Mouse (Mus musculus) MEL (cell line): ENCODE measurements around the gene Ncbp2. TPM values are rescaled to one million over a fixed set of nuclear protein-coding genes. Genes with fewer than 3 reads are reported as not detected.

Experiments
- DNase-seq: peaks from one replicate; pipeline ENCODE4 v3.0.0; 2011; ENCODE audit warnings: low read depth, low spot score
- H3K27ac ChIP-seq: 2 replicates; pipeline ENCODE4 v1.5.1; 2012; ENCODE audit warnings: low read depth, mild to moderate bottlenecking, control low read depth, low read length, moderate library complexity; ENCODE audit not compliant: control insufficient read depth
- H3K27me3 ChIP-seq, 2 experiments: fragments of 150-350 bp in 1 of 2; sonication (generic) in 1 of 2; 2 replicates each; pipeline ENCODE4 v1.6.1; 2012; ENCODE audit warnings: low read length in 2 of 2, mild to moderate bottlenecking in 2 of 2, improper control_type of control experiment in 1 of 2, moderate library complexity in 1 of 2; ENCODE audit not compliant: insufficient read depth in 2 of 2, control insufficient read depth in 1 of 2
- H3K36me3 ChIP-seq, 2 experiments: 2 replicates each; pipeline ENCODE4 v1.6.1; 2012 to 2014; ENCODE audit warnings: low read length in 2 of 2, improper control_type of control experiment in 1 of 2, inconsistent platforms in 1 of 2, mild to moderate bottlenecking in 1 of 2; ENCODE audit not compliant: insufficient read depth in 2 of 2, control insufficient read depth in 1 of 2
- H3K4me1 ChIP-seq, 2 experiments: fragments of 150-350 bp in 1 of 2; sonication (generic) in 1 of 2; 2 replicates each; pipeline ENCODE4 v1.6.1; 2012; ENCODE audit warnings: low read length in 2 of 2, improper control_type of control experiment in 1 of 2, mild to moderate bottlenecking in 1 of 2; ENCODE audit not compliant: insufficient read depth in 2 of 2, control insufficient read depth in 1 of 2
- H3K4me3 ChIP-seq, 2 experiments: fragments of 150-350 bp in 1 of 2; sonication (generic) in 1 of 2; 2 replicates each; pipeline ENCODE4 v1.5.1; 2012; ENCODE audit warnings: low read depth in 2 of 2, low read length in 2 of 2, mild to moderate bottlenecking in 2 of 2, moderate library complexity in 2 of 2, control low read depth in 1 of 2, improper control_type of control experiment in 1 of 2; ENCODE audit not compliant: control insufficient read depth in 1 of 2, insufficient read depth in 1 of 2
- H3K79me2 ChIP-seq: 2 replicates; pipeline ENCODE4 v1.6.1; 2012; ENCODE audit warnings: mild to moderate bottlenecking, low read length, moderate library complexity; ENCODE audit not compliant: control insufficient read depth, poor library complexity, insufficient read depth
- H3K9ac ChIP-seq: 2 replicates; pipeline ENCODE4 v1.6.1; 2012; ENCODE audit warnings: low read depth, mild to moderate bottlenecking, control low read depth, low read length, moderate library complexity; ENCODE audit not compliant: control insufficient read depth, poor library complexity, severe bottlenecking
- H3K9me3 ChIP-seq: fragments of 150-350 bp; sonication (generic); replicated peaks from 2 replicates; pipeline ENCODE4 v1.6.1; 2012; ENCODE audit warnings: mild to moderate bottlenecking, low read length, improper control_type of control experiment, moderate library complexity; ENCODE audit not compliant: insufficient read depth
- CHD1 ChIP-seq: IDR thresholded peaks from 2 replicates; pipeline ENCODE4 v1.6.1; 2012; ENCODE audit warnings: low read depth, mild to moderate bottlenecking, inconsistent platforms, low read length, improper control_type of control experiment
- ELF1 ChIP-seq: IDR thresholded peaks from 2 replicates; pipeline ENCODE4 v1.6.1; 2014; ENCODE audit warnings: low read depth, mild to moderate bottlenecking, inconsistent platforms, low read length, improper control_type of control experiment, moderate library complexity
- EP300 ChIP-seq, 2 experiments: IDR thresholded peaks; 2 replicates each; pipeline ENCODE4 v1.6.1; 2011; ENCODE audit warnings: improper control_type of control experiment in 2 of 2, low read length in 2 of 2, low read depth in 1 of 2, mild to moderate bottlenecking in 1 of 2
- ETS1 ChIP-seq: IDR thresholded peaks from 2 replicates; pipeline ENCODE4 v1.6.1; 2012; ENCODE audit warnings: low read depth, mild to moderate bottlenecking, inconsistent platforms, low read length, improper control_type of control experiment, moderate library complexity
- GABPA ChIP-seq: IDR thresholded peaks from 2 replicates; pipeline ENCODE4 v1.6.1; 2012; ENCODE audit warnings: low read depth, mild to moderate bottlenecking, inconsistent platforms, low read length, improper control_type of control experiment, moderate library complexity
- JUND ChIP-seq: IDR thresholded peaks from 2 replicates; pipeline ENCODE4 v1.6.1; 2011; ENCODE audit warnings: low read depth, mild to moderate bottlenecking, improper control_type of control experiment, low read length
- MAFK ChIP-seq: IDR thresholded peaks from 2 replicates; pipeline ENCODE4 v1.6.1; 2011; ENCODE audit warnings: low read depth, mild to moderate bottlenecking, low read length, improper control_type of control experiment, borderline replicate concordance
- MAX ChIP-seq: IDR thresholded peaks from 2 replicates; pipeline ENCODE4 v1.6.1; 2011; ENCODE audit warnings: low read length, improper control_type of control experiment
- MYB ChIP-seq: IDR thresholded peaks from 2 replicates; pipeline ENCODE4 v1.6.1; 2011; ENCODE audit warnings: mild to moderate bottlenecking, low read depth, low read length, improper control_type of control experiment
- MYC ChIP-seq: IDR thresholded peaks from 2 replicates; pipeline ENCODE4 v1.6.1; 2011; ENCODE audit warnings: low read depth, mild to moderate bottlenecking, low read length, improper control_type of control experiment, moderate library complexity
- NRF1 ChIP-seq: IDR thresholded peaks from 2 replicates; pipeline ENCODE4 v1.6.1; 2014; ENCODE audit warnings: low read depth, mild to moderate bottlenecking, inconsistent platforms, low read length, improper control_type of control experiment, moderate library complexity; ENCODE audit not compliant: poor library complexity, insufficient read depth, severe bottlenecking
- POLR2A ChIP-seq, 2 experiments: IDR thresholded peaks; 2 replicates each; pipeline ENCODE4 v1.6.1; 2011 to 2012; ENCODE audit warnings: low read length in 2 of 2, mild to moderate bottlenecking in 2 of 2, control low read depth in 1 of 2, improper control_type of control experiment in 1 of 2, low read depth in 1 of 2, moderate library complexity in 1 of 2; ENCODE audit not compliant: control insufficient read depth in 1 of 2, insufficient read depth in 1 of 2, poor library complexity in 1 of 2
- RCOR1 ChIP-seq: IDR thresholded peaks from 2 replicates; pipeline ENCODE4 v1.6.1; 2012; ENCODE audit warnings: low read depth, mild to moderate bottlenecking, inconsistent platforms, low read length, improper control_type of control experiment
- TAL1 ChIP-seq: IDR thresholded peaks from 2 replicates; pipeline ENCODE4 v1.6.1; 2012; ENCODE audit warnings: mild to moderate bottlenecking, inconsistent platforms, low read length, moderate library complexity, mixed read lengths
- TCF12 ChIP-seq: IDR thresholded peaks from 2 replicates; pipeline ENCODE4 v1.6.1; 2014; ENCODE audit warnings: low read depth, mild to moderate bottlenecking, inconsistent platforms, low read length, improper control_type of control experiment, moderate library complexity
- USF1 ChIP-seq: IDR thresholded peaks from 2 replicates; pipeline ENCODE4 v1.6.1; 2014; ENCODE audit warnings: low read depth, mild to moderate bottlenecking, inconsistent platforms, low read length, improper control_type of control experiment, moderate library complexity
- USF2 ChIP-seq, 2 experiments: IDR thresholded peaks; 2 replicates each; pipeline ENCODE4 v1.6.1; 2011 to 2012; ENCODE audit warnings: improper control_type of control experiment in 2 of 2, low read length in 2 of 2, borderline replicate concordance in 1 of 2, inconsistent platforms in 1 of 2, low read depth in 1 of 2, mild to moderate bottlenecking in 1 of 2; ENCODE audit not compliant: insufficient read depth in 1 of 2
- ZKSCAN1 ChIP-seq: IDR thresholded peaks from 2 replicates; pipeline ENCODE4 v1.6.1; 2012; ENCODE audit warnings: low read depth, mild to moderate bottlenecking, inconsistent platforms, low read length, improper control_type of control experiment, moderate library complexity
- ZMIZ1 ChIP-seq: IDR thresholded peaks from 2 replicates; pipeline ENCODE4 v1.6.1; 2012; ENCODE audit warnings: low read depth, mild to moderate bottlenecking, inconsistent platforms, low read length, improper control_type of control experiment, moderate library complexity
- polyA plus RNA-seq, 2 experiments: library from polyadenylated mRNA; stranded (reverse) in 1 of 2; unstranded in 1 of 2; fragments of >175 nt in 1 of 2; fragments of >200 nt in 1 of 2; gene quantifications; 2 replicates each; pipeline versions ENCODE4 v1.2.1 to v1.2.4; 2012; ENCODE audit warnings: low replicate concordance in 2 of 2, low read depth in 1 of 2; ENCODE audit not compliant: insufficient read length in 2 of 2, insufficient read depth in 1 of 2, missing spikeins in 1 of 2
- total RNA-seq: library from RNA; depleted of rRNA; stranded (reverse); fragments of 300-350 nt; gene quantifications from 2 replicates; pipeline ENCODE4 v1.2.3, GENCODE M21; 2012

Ncbp2 gene
- total and polyA plus RNA-seq, 3 experiments: 100 to 222 TPM; not detected in 1

GRCm38 (mm10) chr16:31932840-31933697, 15.2 kb upstream of the Ncbp2 start (continued):
- peak; percentile 80 for TF ChIP-seq MAX
- TF ChIP-seq NRF1: no peak
- TF ChIP-seq POLR2A (IDR thresholded peaks at IDR 0.05; ENCODE audit: control insufficient read depth in 1 of 2, insufficient read depth in 1 of 2, low read depth in 1 of 2, low read length in 2 of 2, poor library complexity in 1 of 2): 0 out of 4 replicates have a peak, but pooled peaks of 1 of the 2 experiments have one; percentile 24
- peak; percentile 48 for TF ChIP-seq USF1
- no peak for TF ChIP-seq CHD1
- no peak for TF ChIP-seq JUND
- TF ChIP-seq EP300 (IDR thresholded peaks at IDR 0.05; ENCODE audit: low read depth in 1 of 2, low read length in 2 of 2): 0 out of 4 replicates have a peak, but pooled peaks of 1 of the 2 experiments have one; percentile 18
- 0 out of 2 replicates have a peak, but pooled peaks have one; percentile 31 for TF ChIP-seq ZKSCAN1
- peak; percentile 83 for TF ChIP-seq MYC
- TF ChIP-seq TCF12: peak; percentile 56
- TF ChIP-seq ZMIZ1: no peak
- no peak for TF ChIP-seq MAFK
- TF ChIP-seq ETS1: peak; percentile 32; the same call in 1 of the 2 replicates
- TF ChIP-seq TAL1: no peak
- TF ChIP-seq USF2 (IDR thresholded peaks at IDR 0.05; ENCODE audit: borderline replicate concordance in 1 of 2, insufficient read depth in 1 of 2, low read depth in 1 of 2, low read length in 2 of 2): no peak

GRCm38 (mm10) chr16:31933751-31934549, 14.4 kb upstream of the Ncbp2 start, which contains the start of gene Pigz:
TSS of gene Pigz (plus strand) at chr16:31933851.
- Histone ChIP-seq H3K9ac (peak within 1 kb of the TSS; percentile 39), H3K79me2 (no peaks in the 10 kb centered on the region), H3K27me3 (no peaks in the 10 kb centered on the region), H3K4me3 (peak within 1 kb of the TSS; percentile 49 to 71), H3K4me1 (peaks cover 0 to 6% of the 10 kb centered on the region in 2 experiments; a peak in 1 of 4 replicates), H3K27ac (no peak within 1 kb of the TSS), H3K36me3 (no peaks in the 10 kb centered on the region), H3K9me3 (no peaks in the 10 kb centered on the region)
- DNase-seq: no peak
- no peak for TF ChIP-seq RCOR1
- no peak for TF ChIP-seq USF1
- no peak for TF ChIP-seq TCF12
- TF ChIP-seq GABPA: no peak
- TF ChIP-seq MAFK: no peak
- TF ChIP-seq USF2 (IDR thresholded peaks at IDR 0.05; ENCODE audit: borderline replicate concordance in 1 of 2, insufficient read depth in 1 of 2, low read depth in 1 of 2, low read length in 2 of 2): no peak
- no peak for TF ChIP-seq ELF1
- TF ChIP-seq MYB: no peak
